Mouse (Mus musculus): Measurements from ENCODE around the gene Amph.

- TF ChIP-seq POLR2A (IDR thresholded peaks at IDR 0.05; ENCODE audit: control insufficient read depth, extremely low read depth, insufficient read depth, low read length, poor library complexity), result no peak
- TF ChIP-seq CTCF (IDR thresholded peaks at IDR 0.05; ENCODE audit: borderline replicate concordance, control insufficient read depth, extremely low read depth, insufficient read depth, low read length, poor library complexity), result no peak
Observed at GRCm38 (mm10) chr13:18949029-18949350, 985 bp downstream of the Amph start.

Data from thymus, adult 2 months (tissue).